Mouse (Mus musculus) cortical plate, adult 2 months (tissue): ENCODE measurements at regions not wholly inside any gene's neighbourhood (a gene's known extent, or its start where the extent isn't known, plus 50 kb on each side); places are given as distances from the start of the nearest gene placed in this dataset.
"Not testable (repeated sequence)": the region's sequence is repeated elsewhere in the genome, so short reads cannot be mapped to it uniquely, and the experiment has no call there.

Experiments used
- H3K27ac ChIP-seq: fragments of 200-500 bp; 2 replicates; pipeline ENCODE4 v1.5.1; 2012; ENCODE audit warnings: low read length, control low read depth, inconsistent platforms; ENCODE audit not compliant: insufficient read depth
- H3K4me1 ChIP-seq: fragments of 200-500 bp; 2 replicates; pipeline ENCODE4 v1.6.1; 2011; ENCODE audit warnings: low read length; ENCODE audit not compliant: control insufficient read depth, insufficient read depth
- H3K4me3 ChIP-seq: fragments of 200-500 bp; 2 replicates; pipeline ENCODE4 v1.5.1; 2011; ENCODE audit warnings: mild to moderate bottlenecking, low read length, control low read depth; ENCODE audit not compliant: insufficient read depth
- CTCF ChIP-seq: fragments of 200-500 bp; IDR thresholded peaks from 2 replicates; pipeline ENCODE4 v1.5.1; 2011; ENCODE audit warnings: mild to moderate bottlenecking, control low read depth, low read length; ENCODE audit not compliant: insufficient read depth; ENCODE audit errors: extremely low read depth
- POLR2A ChIP-seq: fragments of 200-500 bp; IDR thresholded peaks from 2 replicates; pipeline ENCODE4 v1.6.1; 2011; ENCODE audit warnings: mild to moderate bottlenecking, low read length, control low read depth; ENCODE audit not compliant: insufficient read depth; ENCODE audit errors: extremely low read depth

DNA sequence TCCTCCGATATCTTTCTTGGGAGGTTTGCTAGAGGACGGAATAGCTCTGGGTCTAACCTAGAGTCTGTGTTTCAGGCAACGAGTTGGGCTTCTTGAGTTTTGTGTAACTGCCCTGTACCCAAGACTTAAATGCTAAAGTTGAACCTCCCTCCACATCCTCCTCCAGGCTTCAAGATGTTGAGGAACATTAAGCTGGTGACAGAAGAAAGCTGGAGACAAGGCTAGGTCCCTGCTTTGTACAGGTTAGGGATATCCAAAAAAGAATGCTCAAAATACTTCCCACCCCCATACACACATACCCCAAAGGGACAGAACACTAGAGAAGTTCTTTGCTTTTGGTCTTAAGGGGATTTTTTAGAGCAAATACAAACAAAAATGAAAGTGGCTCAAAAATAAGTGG is 303.6 kb downstream of the Ets1 start:
- no peak overlapping the region for H3K4me3 ChIP-seq
- H3K4me1 ChIP-seq, result no peaks in the 10 kb centered on the region; the same call in 1 of the 2 replicates
- no peak overlapping the region for H3K27ac ChIP-seq
- TF ChIP-seq POLR2A (no peak), CTCF (no peak)

GRCm38 (mm10) chr9:32940111-32940813 is 304.2 kb downstream of the Ets1 start:
- peak overlapping the region; percentile 21 for H3K4me3 ChIP-seq
- no peak overlapping the region for H3K27ac ChIP-seq
- no peaks in the 10 kb centered on the region; the same call in 1 of the 2 replicates for H3K4me1 ChIP-seq
- TF ChIP-seq POLR2A (no peak), CTCF (peak; percentile 77)

DNA sequence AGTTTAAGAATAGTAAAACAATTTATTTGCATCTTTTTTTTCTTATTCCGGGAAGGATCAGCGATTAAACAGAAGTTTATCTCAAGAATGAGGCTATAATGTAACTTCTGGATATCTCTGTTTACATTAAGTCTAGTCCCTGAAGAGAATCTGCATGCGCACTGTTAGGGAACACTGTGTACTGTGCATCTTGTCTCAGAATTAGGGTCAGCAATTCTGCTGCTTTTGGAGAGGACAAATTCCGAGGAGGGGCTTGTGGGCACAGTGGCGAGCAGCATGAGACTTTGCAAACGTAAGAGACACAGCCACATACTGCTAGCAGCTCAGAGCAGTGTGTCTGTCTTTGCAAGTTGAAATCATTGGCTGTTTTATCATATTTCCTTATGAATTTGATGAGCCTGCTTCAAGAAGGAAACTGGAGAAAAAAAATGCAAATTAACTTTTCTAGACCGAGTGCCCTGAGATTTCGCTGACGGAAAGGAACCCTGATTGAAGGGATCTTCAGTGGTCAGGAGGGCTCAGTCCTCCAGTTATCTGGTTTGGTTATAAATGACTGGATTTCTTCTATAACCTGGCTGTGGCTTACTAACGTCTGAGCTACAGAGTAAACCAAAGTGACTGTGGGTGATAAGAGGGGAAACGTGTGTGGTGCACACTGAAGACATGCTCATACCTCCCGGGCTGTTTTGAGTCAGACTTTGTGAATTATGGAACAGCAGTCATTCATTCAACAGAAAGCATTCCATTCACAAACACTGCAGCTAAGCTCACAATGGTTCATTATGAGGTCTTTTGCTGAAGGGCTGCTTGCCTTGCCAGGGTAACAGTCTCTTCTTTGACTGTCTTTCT is 305.1 kb downstream of the Ets1 start:
- H3K27ac ChIP-seq, result no peak overlapping the region
- no peak overlapping the region; the same call in 1 of the 2 replicates for H3K4me3 ChIP-seq

DNA sequence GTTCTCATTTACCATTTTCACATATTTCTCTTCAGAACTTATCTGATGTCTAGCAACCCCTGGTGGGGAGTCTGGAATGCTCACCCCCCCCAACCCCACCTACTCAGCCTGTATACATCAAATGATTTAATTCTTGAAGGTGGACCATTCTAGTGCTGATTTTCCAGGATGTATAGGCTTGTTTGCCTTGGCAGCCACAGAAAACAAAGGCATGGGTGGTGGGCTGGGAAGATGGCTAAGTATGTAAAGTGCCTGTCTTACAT is 305.7 kb downstream of the Ets1 start:
- H3K4me1 ChIP-seq, result no peaks in the 10 kb centered on the region; the same call in 1 of the 2 replicates
- TF ChIP-seq POLR2A (no peak), CTCF (no peak)
- no peak overlapping the region for H3K27ac ChIP-seq
- H3K4me3 ChIP-seq, result no peak overlapping the region

More for the DNA sequence above, 305.1 kb downstream of the Ets1 start:
- no peak for TF ChIP-seq POLR2A
- no peaks in the 10 kb centered on the region; the same call in 1 of the 2 replicates for H3K4me1 ChIP-seq

DNA sequence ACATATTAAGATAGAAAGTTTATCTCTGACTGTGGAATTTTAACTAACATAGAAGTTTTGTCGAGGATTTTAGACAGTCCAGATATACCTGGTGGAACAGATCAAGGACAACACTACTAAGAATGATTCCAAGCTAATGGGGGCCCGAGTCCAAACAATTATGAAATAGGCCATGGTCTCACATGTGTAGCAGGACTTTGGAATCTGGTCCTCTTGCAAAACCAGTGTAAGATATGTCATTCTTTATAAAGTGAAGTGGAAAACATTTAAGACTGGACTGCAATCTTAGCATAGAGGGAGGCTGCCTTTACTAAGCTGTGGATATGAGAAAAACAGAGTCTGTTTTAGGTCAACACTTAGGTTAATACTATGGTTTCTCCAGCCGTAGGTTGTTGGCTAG is 311.2 kb downstream of the Ets1 start:
- H3K4me3 ChIP-seq, result no peak overlapping the region
- H3K4me1 ChIP-seq, result no peaks in the 10 kb centered on the region
- TF ChIP-seq CTCF, result no peak
- TF ChIP-seq POLR2A, result no peak
- H3K27ac ChIP-seq, result no peak overlapping the region

DNA sequence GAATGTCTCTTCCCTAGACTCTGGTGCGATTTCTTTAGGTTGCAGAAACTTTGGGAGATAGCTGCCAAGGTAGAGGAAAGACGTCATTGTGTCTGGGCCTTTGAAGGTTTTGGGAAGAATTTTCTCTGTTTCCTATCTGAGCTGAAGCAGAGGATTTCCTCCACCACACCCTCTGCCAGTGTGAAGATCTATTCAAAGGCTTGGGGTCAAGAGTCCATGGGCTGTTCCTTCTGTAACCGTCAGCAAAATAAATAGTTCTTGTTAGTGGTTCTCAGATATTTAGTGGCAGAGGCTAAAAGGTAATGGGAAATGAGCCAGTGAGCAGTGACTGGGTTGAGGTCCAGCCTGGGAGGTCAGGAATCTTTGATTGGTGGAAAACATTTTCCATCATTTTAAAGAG is 313.0 kb downstream of the Ets1 start:
- H3K27ac ChIP-seq, result no peak overlapping the region
- no peaks in the 10 kb centered on the region for H3K4me1 ChIP-seq
- no peak for TF ChIP-seq CTCF
- TF ChIP-seq POLR2A, result no peak
- H3K4me3 ChIP-seq, result no peak overlapping the region

GRCm38 (mm10) chr9:32958716-32959115 is 322.7 kb downstream of the Ets1 start:
- Histone ChIP-seq H3K4me1 (no peaks in the 10 kb centered on the region), H3K27ac (no peak overlapping the region), H3K4me3 (no peak overlapping the region)
- TF ChIP-seq CTCF, result no peak
- no peak for TF ChIP-seq POLR2A

GRCm38 (mm10) chr9:32959468-32959867 is 323.4 kb downstream of the Ets1 start:
- H3K27ac ChIP-seq, H3K4me1 ChIP-seq, H3K4me3 ChIP-seq: not testable (repeated sequence)

GRCm38 (mm10) chr9:32962679-32963205 is 326.7 kb downstream of the Ets1 start:
- Histone ChIP-seq H3K27ac (no peak overlapping the region), H3K4me3 (no peak overlapping the region), H3K4me1 (no peaks in the 10 kb centered on the region)
- TF ChIP-seq CTCF, result no peak
- no peak for TF ChIP-seq POLR2A

- Histone ChIP-seq H3K27ac (no peak overlapping the region), H3K4me3 (no peak overlapping the region), H3K4me1 (no peaks in the 10 kb centered on the region)
- no peak for TF ChIP-seq POLR2A
Observed at GRCm38 (mm10) chr9:32968446-32968845, 332.4 kb downstream of the Ets1 start.

- H3K27ac ChIP-seq, result no peak overlapping the region
- TF ChIP-seq POLR2A, result no peak
- no peak for TF ChIP-seq CTCF
- no peaks in the 10 kb centered on the region for H3K4me1 ChIP-seq
- no peak overlapping the region for H3K4me3 ChIP-seq
Observed at GRCm38 (mm10) chr9:32971421-32971820, 335.4 kb downstream of the Ets1 start.
